Mouse (Mus musculus): Measurements from ENCODE around the gene Spsb3. TPM values are rescaled to one million over a fixed set of nuclear protein-coding genes. Genes with fewer than 3 reads are reported as not detected.
A peak's percentile ranks its signal among the peaks of the same experiment; 100 is the strongest.

The Spsb3 gene
- total and polyA plus RNA-seq, 2 experiments from 2014 or later: 89.8 to 91.0 TPM

DNA sequence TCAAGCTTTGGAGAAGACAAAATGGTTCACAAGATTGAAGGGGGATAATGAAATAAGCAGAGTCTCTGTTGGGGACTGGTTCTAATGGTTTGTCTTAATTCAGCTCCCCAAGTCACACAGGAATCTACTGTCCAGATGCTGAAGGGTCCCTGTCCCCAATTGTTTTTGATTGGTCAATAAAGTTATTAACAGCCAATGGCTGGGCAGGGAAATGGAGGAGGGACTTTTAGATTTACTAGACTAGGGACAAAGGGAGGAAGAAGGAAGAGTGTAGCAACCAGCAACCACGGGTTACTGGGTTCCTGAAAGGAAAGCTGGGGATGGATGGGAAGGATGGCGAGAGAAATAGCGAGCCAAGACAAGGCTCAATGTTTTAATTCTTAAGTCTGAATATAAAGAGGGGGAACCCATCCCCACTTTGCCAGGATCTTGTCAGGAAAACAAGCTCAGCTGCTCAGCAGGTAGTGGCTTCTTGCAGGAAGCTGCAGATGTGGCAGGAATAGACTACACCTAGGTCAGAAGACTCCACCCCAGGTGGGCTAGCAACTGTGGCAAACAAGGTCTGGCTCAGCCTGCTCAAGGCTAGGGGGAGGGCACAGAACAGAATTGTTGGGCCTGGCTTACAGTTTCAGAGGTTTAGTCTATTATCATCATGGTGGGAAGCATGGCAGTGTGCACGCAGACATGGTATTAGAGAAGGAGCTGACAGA lies 12.6 kb upstream of the Spsb3 start:
- TF ChIP-seq CTCF (IDR thresholded peaks at IDR 0.05; ENCODE audit: low read depth): no peak
- H3K9me3 ChIP-seq (ENCODE audit: low read length): no peaks in the 10 kb centered on the region
- H3K9ac ChIP-seq: no peak overlapping the region
- 40% methylated on average over 4 of the region's 4 CpGs for WGBS
- H3K4me3 ChIP-seq (ENCODE audit: low read depth, low read length): no peak overlapping the region
- no peak overlapping the region for H3K4me2 ChIP-seq (ENCODE audit: low read depth)
- H3K36me3 ChIP-seq (ENCODE audit: insufficient read depth): no peaks in the 10 kb centered on the region
- no peaks in the 10 kb centered on the region for H3K27me3 ChIP-seq (ENCODE audit: insufficient read depth, low read length)
- DNase-seq: no peak
- H3K4me1 ChIP-seq (ENCODE audit: insufficient read depth): no peaks in the 10 kb centered on the region
- no peak for ATAC-seq
- H3K27ac ChIP-seq (ENCODE audit: low read depth, low read length): no peak overlapping the region

- no peaks in the 10 kb centered on the region for H3K27me3 ChIP-seq (ENCODE audit: insufficient read depth, low read length)
- no peak for TF ChIP-seq CTCF (IDR thresholded peaks at IDR 0.05; ENCODE audit: low read depth)
- H3K36me3 ChIP-seq (ENCODE audit: insufficient read depth): no peaks in the 10 kb centered on the region
- H3K9ac ChIP-seq: no peak overlapping the region
- H3K4me3 ChIP-seq (ENCODE audit: low read depth, low read length): no peak overlapping the region
- H3K9me3 ChIP-seq (ENCODE audit: low read length): no peaks in the 10 kb centered on the region
- H3K27ac ChIP-seq (ENCODE audit: low read depth, low read length): no peak overlapping the region
- no peak for DNase-seq
- WGBS: 50% methylated on average over 1 of the region's 1 CpGs
- no peaks in the 10 kb centered on the region for H3K4me1 ChIP-seq (ENCODE audit: insufficient read depth)
- H3K4me2 ChIP-seq (ENCODE audit: low read depth): no peak overlapping the region
- no peak for ATAC-seq
Measured at GRCm38 (mm10) chr17:24874405-24874745, 12.1 kb upstream of the Spsb3 start.

- no peak for DNase-seq
- H3K4me1 ChIP-seq (ENCODE audit: insufficient read depth): no peaks in the 10 kb centered on the region
- H3K4me3 ChIP-seq (ENCODE audit: low read depth, low read length): no peak overlapping the region
Measured at GRCm38 (mm10) chr17:24874989-24875388, 11.5 kb upstream of the Spsb3 start.

DNA sequence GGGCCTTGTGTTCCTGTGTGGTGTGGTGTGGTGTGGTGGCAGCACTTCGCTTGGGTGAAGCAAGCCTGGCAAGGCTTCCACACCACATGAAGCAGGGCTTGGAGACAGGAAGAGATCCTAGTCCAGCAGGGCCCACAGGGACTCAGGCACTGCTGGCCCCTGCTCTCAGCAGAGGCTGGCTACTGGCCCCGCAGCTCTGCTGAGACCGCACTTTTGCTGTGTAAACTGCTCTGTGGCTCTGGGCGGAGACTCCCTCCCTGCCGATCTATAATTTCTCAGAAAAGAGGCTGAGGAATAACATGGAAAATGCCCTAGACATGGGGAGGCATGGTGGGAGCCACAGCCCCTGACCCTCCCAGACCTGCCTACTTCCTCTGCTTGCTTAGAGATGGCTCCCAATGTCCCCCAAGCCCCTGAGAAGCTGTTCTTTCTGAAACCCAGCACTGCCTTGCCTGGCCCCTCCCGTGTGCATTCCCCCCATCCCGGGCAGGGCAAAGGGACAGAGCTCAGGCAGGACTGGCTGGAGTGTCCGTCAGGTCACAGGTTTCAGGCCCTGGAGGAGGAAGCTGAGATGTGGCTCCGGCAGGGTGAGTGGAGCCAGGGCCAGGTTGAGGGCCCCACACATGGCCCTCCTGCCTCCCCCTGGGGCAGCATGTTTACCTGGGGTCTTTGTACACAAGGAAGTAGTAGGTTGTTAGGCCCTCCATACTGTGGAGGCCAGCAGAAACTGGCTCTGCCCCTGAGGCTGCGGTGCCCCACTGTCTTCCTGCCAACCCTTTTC lies 8.9 kb upstream of the Spsb3 start:
- H3K4me1 ChIP-seq (ENCODE audit: insufficient read depth): no peaks in the 10 kb centered on the region
- no peak overlapping the region for H3K27ac ChIP-seq (ENCODE audit: low read depth, low read length)
- peaks cover 3% of the 10 kb centered on the region for H3K36me3 ChIP-seq (ENCODE audit: insufficient read depth)
- TF ChIP-seq CTCF (IDR thresholded peaks at IDR 0.05; ENCODE audit: low read depth): no peak
- 70% methylated on average over 10 of the region's 10 CpGs for WGBS
- no peak for ATAC-seq
- H3K4me2 ChIP-seq (ENCODE audit: low read depth): no peak overlapping the region
- no peaks in the 10 kb centered on the region for H3K27me3 ChIP-seq (ENCODE audit: insufficient read depth, low read length)
- H3K9me3 ChIP-seq (ENCODE audit: low read length): no peaks in the 10 kb centered on the region
- no peak for DNase-seq
- no peak overlapping the region for H3K4me3 ChIP-seq (ENCODE audit: low read depth, low read length)
- H3K9ac ChIP-seq: no peak overlapping the region

More at GRCm38 (mm10) chr17:24874989-24875388, 11.5 kb upstream of the Spsb3 start:
- no peak for TF ChIP-seq CTCF (IDR thresholded peaks at IDR 0.05; ENCODE audit: low read depth)
- WGBS: 83% methylated on average over 8 of the region's 8 CpGs
- Histone ChIP-seq H3K9me3 (ENCODE audit: low read length) (no peaks in the 10 kb centered on the region), H3K36me3 (ENCODE audit: insufficient read depth) (no peaks in the 10 kb centered on the region), H3K4me2 (ENCODE audit: low read depth) (no peak overlapping the region), H3K27me3 (ENCODE audit: insufficient read depth, low read length) (no peaks in the 10 kb centered on the region), H3K9ac (no peak overlapping the region), H3K27ac (ENCODE audit: low read depth, low read length) (no peak overlapping the region)
- ATAC-seq: no peak

- 46% methylated on average over 5 of the region's 5 CpGs for WGBS
- ATAC-seq: no peak
- Histone ChIP-seq H3K9me3 (ENCODE audit: low read length) (no peaks in the 10 kb centered on the region), H3K9ac (no peak overlapping the region), H3K4me2 (ENCODE audit: low read depth) (no peak overlapping the region), H3K27ac (ENCODE audit: low read depth, low read length) (no peak overlapping the region), H3K27me3 (ENCODE audit: insufficient read depth, low read length) (no peaks in the 10 kb centered on the region), H3K4me3 (ENCODE audit: low read depth, low read length) (no peak overlapping the region), H3K4me1 (ENCODE audit: insufficient read depth) (no peaks in the 10 kb centered on the region), H3K36me3 (ENCODE audit: insufficient read depth) (peaks cover 8% of the 10 kb centered on the region)
- no peak for TF ChIP-seq CTCF (IDR thresholded peaks at IDR 0.05; ENCODE audit: low read depth)
- DNase-seq: no peak
Measured at GRCm38 (mm10) chr17:24878117-24878397, 8.4 kb upstream of the Spsb3 start.

- WGBS: 74% methylated on average over 8 of the region's 8 CpGs
- no peak for TF ChIP-seq CTCF (IDR thresholded peaks at IDR 0.05; ENCODE audit: low read depth)
- Histone ChIP-seq H3K9ac (no peak overlapping the region), H3K9me3 (ENCODE audit: low read length) (no peaks in the 10 kb centered on the region), H3K4me3 (ENCODE audit: low read depth, low read length) (no peak overlapping the region), H3K27ac (ENCODE audit: low read depth, low read length) (no peak overlapping the region), H3K4me1 (ENCODE audit: insufficient read depth) (no peaks in the 10 kb centered on the region), H3K27me3 (ENCODE audit: insufficient read depth, low read length) (no peaks in the 10 kb centered on the region), H3K36me3 (ENCODE audit: insufficient read depth) (peaks cover 13% of the 10 kb centered on the region), H3K4me2 (ENCODE audit: low read depth) (no peak overlapping the region)
- ATAC-seq (no peak), DNase-seq (no peak)
Measured at GRCm38 (mm10) chr17:24878531-24878930, 7.9 kb upstream of the Spsb3 start.

GRCm38 (mm10) chr17:24881738-24882440 lies 4.6 kb upstream of the Spsb3 start:
- Histone ChIP-seq H3K4me2 (ENCODE audit: low read depth) (no peak overlapping the region), H3K27me3 (ENCODE audit: insufficient read depth, low read length) (no peaks in the 10 kb centered on the region), H3K4me1 (ENCODE audit: insufficient read depth) (no peaks in the 10 kb centered on the region), H3K4me3 (ENCODE audit: low read depth, low read length) (no peak overlapping the region), H3K9me3 (ENCODE audit: low read length) (no peaks in the 10 kb centered on the region), H3K36me3 (ENCODE audit: insufficient read depth) (peaks cover 18% of the 10 kb centered on the region), H3K27ac (ENCODE audit: low read depth, low read length) (no peak overlapping the region), H3K9ac (no peak overlapping the region)
- WGBS: 44% methylated on average over 7 of the region's 7 CpGs
- no peak for ATAC-seq
- DNase-seq: no peak
- peak; percentile 58 for TF ChIP-seq CTCF (IDR thresholded peaks at IDR 0.05; ENCODE audit: low read depth)

All from forebrain, postnatal 0 days (tissue).